Mouse (Mus musculus) lung, adult 2 months (tissue): Measurements from ENCODE around the gene Rnf166.

Experiments used
- CTCF ChIP-seq: fragments of 200-500 bp; IDR thresholded peaks from 2 replicates; pipeline ENCODE4 v1.5.1; 2011; ENCODE audit warnings: mild to moderate bottlenecking, low read length, control low read depth; ENCODE audit not compliant: insufficient read depth
- POLR2A ChIP-seq: fragments of 200-500 bp; IDR thresholded peaks from 2 replicates; pipeline ENCODE4 v1.6.1; 2011; ENCODE audit warnings: low read depth, mild to moderate bottlenecking, control low read depth, low read length, borderline replicate concordance; ENCODE audit errors: extremely low read depth

- TF ChIP-seq POLR2A, result no peak
- TF ChIP-seq CTCF, result no peak
Measured at GRCm38 (mm10) chr8:122511552-122511951, 35.7 kb upstream of the Rnf166 start.
